Mouse (Mus musculus) heart, embryonic 14.5 days (tissue): Measurements from ENCODE around the gene Castor1. TPM values are rescaled to one million over a fixed set of nuclear protein-coding genes. Genes with fewer than 3 reads are reported as not detected.

Experiments used
- ATAC-seq: fragments of 200-750 bp; cut with Nextera tagmentation; 2 replicates; pipeline ENCODE4 v1.8.0; 2017; ENCODE audit warnings: low read depth, moderate TSS enrichment; ENCODE audit not compliant: insufficient number of reproducible peaks, insufficient read depth, low FRiP score
- H3K27ac ChIP-seq, 2 experiments: fragments of 200-500 bp in 1 of 2; fragments of 300-500 bp in 1 of 2; sonication (generic) in 1 of 2; replicated peaks in 1 of 2; 2 replicates each; pipeline ENCODE4 v1.5.1; 2012 to 2014; ENCODE audit warnings: low read depth in 2 of 2, low read length in 2 of 2, control low read depth in 1 of 2, mild to moderate bottlenecking in 1 of 2, mixed read lengths in 1 of 2; ENCODE audit not compliant: control insufficient read depth in 1 of 2, insufficient read depth in 1 of 2
- H3K27me3 ChIP-seq: fragments of 300-500 bp; sonication (generic); 2 replicates; pipeline ENCODE4 v1.6.1; 2014; ENCODE audit warnings: mild to moderate bottlenecking, low read length, control low read depth; ENCODE audit not compliant: control insufficient read depth, insufficient read depth
- H3K36me3 ChIP-seq: fragments of 300-500 bp; sonication (generic); 2 replicates; pipeline ENCODE4 v1.6.1; 2014; ENCODE audit warnings: mild to moderate bottlenecking, control low read depth, low read length, mixed read lengths; ENCODE audit not compliant: control insufficient read depth, insufficient read depth
- H3K4me1 ChIP-seq, 2 experiments: fragments of 200-500 bp in 1 of 2; fragments of 300-500 bp in 1 of 2; sonication (generic) in 1 of 2; 2 replicates each; pipeline ENCODE4 v1.6.1; 2012 to 2014; ENCODE audit warnings: low read length in 2 of 2, control low read depth in 1 of 2, mixed read lengths in 1 of 2; ENCODE audit not compliant: control insufficient read depth in 2 of 2, insufficient read depth in 2 of 2
- H3K4me2 ChIP-seq: fragments of 300-500 bp; sonication (generic); 2 replicates; pipeline ENCODE4 v1.6.1; 2014; ENCODE audit warnings: mild to moderate bottlenecking, low read length
- H3K4me3 ChIP-seq, 2 experiments: fragments of 200-500 bp in 1 of 2; fragments of 300-500 bp in 1 of 2; sonication (generic) in 1 of 2; 2 replicates each; pipeline ENCODE4 v1.5.1; 2012 to 2014; ENCODE audit warnings: low read length in 2 of 2, mild to moderate bottlenecking in 2 of 2, control low read depth in 1 of 2, low read depth in 1 of 2, moderate library complexity in 1 of 2; ENCODE audit not compliant: control insufficient read depth in 1 of 2, insufficient read depth in 1 of 2
- H3K9ac ChIP-seq: fragments of 300-500 bp; sonication (generic); 2 replicates; pipeline ENCODE4 v1.6.1; 2014; ENCODE audit warnings: mild to moderate bottlenecking, low read length
- H3K9me3 ChIP-seq: fragments of 300-500 bp; sonication (generic); 2 replicates; pipeline ENCODE4 v1.6.1; 2016; ENCODE audit warnings: low read length, control low read depth; ENCODE audit not compliant: control insufficient read depth
- WGBS: fragments of 180-500 bp; shearing (Covaris S2); extraction: QIAGEN DNeasy Blood & Tissue Kit; methylation state at CpG from one replicate; pipeline ENCODE4 v1.1.7; 2014; 5-methylcytosine and 5-hydroxymethylcytosine counted together
- polyA plus RNA-seq: library from polyadenylated mRNA; unstranded; fragments of >200 nt; fragmentation: Nextera tagmentation; extraction: Ambion mirVana; gene quantifications from 2 replicates; pipeline ENCODE4 v1.2.1, GENCODE M21; 2014

Gene Castor1
- polyA plus RNA-seq, 1 experiment from 2014 or later = 5.7 TPM

GRCm38 (mm10) chr11:4235052-4235655 lies 17.1 kb downstream of the Castor1 start:
- no peak overlapping the region for H3K27ac ChIP-seq
- H3K36me3 ChIP-seq = no peaks in the 10 kb centered on the region
- H3K9ac ChIP-seq = no peak overlapping the region
- H3K27me3 ChIP-seq = no peaks in the 10 kb centered on the region
- no peaks in the 10 kb centered on the region for H3K9me3 ChIP-seq
- WGBS = 81% methylated on average over 6 of the region's 6 CpGs
- H3K4me3 ChIP-seq = no peak overlapping the region
- peaks cover 2 to 5% of the 10 kb centered on the region in 2 experiments; a peak in 2 of 4 replicates for H3K4me1 ChIP-seq
- ATAC-seq = no peak
- no peak overlapping the region for H3K4me2 ChIP-seq

- H3K9me3 ChIP-seq = no peaks in the 10 kb centered on the region
- H3K27me3 ChIP-seq = no peaks in the 10 kb centered on the region
- 57% methylated on average over 16 of the region's 16 CpGs for WGBS
- no peak within 1 kb of the TSS for H3K4me2 ChIP-seq
- H3K4me3 ChIP-seq = no peak within 1 kb of the TSS
- H3K9ac ChIP-seq = no peak within 1 kb of the TSS
- H3K36me3 ChIP-seq = no peaks in the 10 kb centered on the region
- peaks cover 2 to 5% of the 10 kb centered on the region in 2 experiments; a peak in 2 of 4 replicates for H3K4me1 ChIP-seq
- H3K27ac ChIP-seq = no peak within 1 kb of the TSS
- no peak for ATAC-seq
Observed at GRCm38 (mm10) chr11:4235665-4236545, 17.9 kb downstream of the Castor1 start, which contains the start of gene Osm. Gene Osm (plus strand): TSS chr11:4236420.

- Histone ChIP-seq H3K9ac (no peak overlapping the region), H3K4me2 (no peak overlapping the region), H3K4me3 (no peak overlapping the region), H3K36me3 (no peaks in the 10 kb centered on the region), H3K9me3 (no peaks in the 10 kb centered on the region), H3K4me1 (peaks cover 2 to 5% of the 10 kb centered on the region in 2 experiments; a peak in 2 of 4 replicates), H3K27ac (no peak overlapping the region), H3K27me3 (no peaks in the 10 kb centered on the region)
- 89% methylated on average over 21 of the region's 21 CpGs for WGBS
- no peak for ATAC-seq
Observed at GRCm38 (mm10) chr11:4236546-4237067, 18.6 kb downstream of the Castor1 start.

GRCm38 (mm10) chr11:4237389-4237912 lies 19.4 kb downstream of the Castor1 start:
- H3K9ac ChIP-seq = no peak overlapping the region
- no peaks in the 10 kb centered on the region for H3K36me3 ChIP-seq
- ATAC-seq = no peak
- no peak overlapping the region for H3K27ac ChIP-seq
- 77% methylated on average over 18 of the region's 18 CpGs for WGBS
- no peaks in the 10 kb centered on the region for H3K27me3 ChIP-seq
- H3K4me2 ChIP-seq = no peak overlapping the region
- no peaks in the 10 kb centered on the region for H3K9me3 ChIP-seq
- peaks cover under 1 to 5% of the 10 kb centered on the region in 2 experiments; a peak in 2 of 4 replicates for H3K4me1 ChIP-seq
- H3K4me3 ChIP-seq = no peak overlapping the region

GRCm38 (mm10) chr11:4238167-4238566 lies 20.1 kb downstream of the Castor1 start:
- Histone ChIP-seq H3K9me3 (no peaks in the 10 kb centered on the region), H3K27me3 (no peaks in the 10 kb centered on the region), H3K27ac (no peak overlapping the region), H3K36me3 (no peaks in the 10 kb centered on the region), H3K4me3 (no peak overlapping the region), H3K4me1 (peaks cover 0 to 5% of the 10 kb centered on the region in 2 experiments; a peak in 1 of 4 replicates), H3K4me2 (no peak overlapping the region), H3K9ac (no peak overlapping the region)
- no peak for ATAC-seq
- 87% methylated on average over 6 of the region's 6 CpGs for WGBS

GRCm38 (mm10) chr11:4239691-4240090 lies 21.7 kb downstream of the Castor1 start:
- Histone ChIP-seq H3K27me3 (no peaks in the 10 kb centered on the region), H3K4me1 (peaks cover 0 to 5% of the 10 kb centered on the region in 2 experiments; a peak in 1 of 4 replicates), H3K9ac (no peak overlapping the region), H3K4me3 (no peak overlapping the region), H3K4me2 (no peak overlapping the region), H3K36me3 (no peaks in the 10 kb centered on the region), H3K27ac (no peak overlapping the region), H3K9me3 (no peaks in the 10 kb centered on the region)
- ATAC-seq = no peak
- 84% methylated on average over 23 of the region's 23 CpGs for WGBS

GRCm38 (mm10) chr11:4240151-4240550 lies 22.1 kb downstream of the Castor1 start:
- no peaks in the 10 kb centered on the region for H3K9me3 ChIP-seq
- peaks cover 0 to 5% of the 10 kb centered on the region in 2 experiments; a peak in 1 of 4 replicates for H3K4me1 ChIP-seq
- 59% methylated on average over 7 of the region's 7 CpGs for WGBS
- no peak overlapping the region for H3K4me3 ChIP-seq
- ATAC-seq = no peak
- no peak overlapping the region for H3K4me2 ChIP-seq
- H3K9ac ChIP-seq = no peak overlapping the region
- H3K36me3 ChIP-seq = no peaks in the 10 kb centered on the region
- H3K27me3 ChIP-seq = no peaks in the 10 kb centered on the region
- H3K27ac ChIP-seq = no peak overlapping the region
